Comparison of ENCODE assay signal across 29 mouse cellular contexts in genomic region chr10:84938886-84939285, GRCm38 (mm10). TPM values are rescaled to one million over a fixed set of nuclear protein-coding genes. Genes with fewer than 3 reads are reported as not detected.
A peak's percentile ranks its signal among the peaks of the same experiment; 100 is the strongest.
DNase-seq lines count a peak whose midpoint lies in the region; ATAC-seq and TF ChIP-seq lines count a peak whose summit lies in the region.
"Had no signal": no experiment of that assay in that cellular context is flagged by ENCODE, and none has a peak within 500 bp of the region (broad histone marks: within the 10 kb centered on the region; RNA-seq: fewer than 3 reads in every experiment).

No protein-coding gene starts in this region.

- H3K9me3 ChIP-seq in heart, embryonic 10.5 days = no peaks in the 10 kb centered on the region
- H3K9me3 ChIP-seq in limb, embryonic 12.5 days = no peaks in the 10 kb centered on the region
- H3K9me3 ChIP-seq in limb, embryonic 10.5 days (replicated peaks) = no peaks in the 10 kb centered on the region
- H3K9me3 ChIP-seq in limb, embryonic 13.5 days = no peaks in the 10 kb centered on the region
- H3K9me3 ChIP-seq: embryonic facial prominence, embryonic 13.5 days; G1E; heart, embryonic 15.5 days; hindbrain, embryonic 12.5 days; hindbrain, embryonic 15.5 days; intestine, embryonic 15.5 days; kidney, embryonic 15.5 days had no signal

- ATAC-seq in frontal cortex, adult (ENCODE audit: low TSS enrichment) = peak; percentile 72; the same call in 1 of the 2 replicates
- ATAC-seq in limb, embryonic 12.5 days (ENCODE audit: insufficient number of reproducible peaks, insufficient read depth, low FRiP score, low TSS enrichment, low read depth) = no peak
- no peak for ATAC-seq in limb, embryonic 13.5 days (ENCODE audit: low FRiP score, low read depth)
- ATAC-seq: forebrain, embryonic 14.5 days; forebrain, postnatal 0 days; intestine, embryonic 15.5 days had no signal

- H3K4me2 ChIP-seq in limb, embryonic 12.5 days = no peak overlapping the region
- H3K4me2 ChIP-seq in limb, embryonic 13.5 days (replicated peaks) = no peak overlapping the region
- H3K4me2 ChIP-seq: embryonic facial prominence, embryonic 13.5 days; heart, embryonic 11.5 days; hindbrain, embryonic 12.5 days; hindbrain, embryonic 15.5 days; intestine, embryonic 15.5 days; kidney, embryonic 15.5 days had no signal

- intact Hi-C loops in heart, adult 2 months (cut with DNase I) = no loop called here

- no peak overlapping the region for H3K4me3 ChIP-seq in heart, adult 2 months
- H3K4me3 ChIP-seq in heart, embryonic 10.5 days = no peak overlapping the region
- H3K4me3 ChIP-seq in limb, embryonic 12.5 days (replicated peaks) = no peak overlapping the region
- no peak overlapping the region for H3K4me3 ChIP-seq in limb, embryonic 10.5 days
- H3K4me3 ChIP-seq in limb, embryonic 13.5 days = no peak overlapping the region
- H3K4me3 ChIP-seq: embryonic facial prominence, embryonic 13.5 days; heart, embryonic 15.5 days; hindbrain, embryonic 12.5 days; hindbrain, embryonic 15.5 days; intestine, embryonic 15.5 days; kidney, embryonic 15.5 days had no signal

- H3K79me2 ChIP-seq in heart, adult 2 months (replicated peaks; ENCODE audit: control insufficient read depth, insufficient read depth, low read length) = peaks cover 5% of the 10 kb centered on the region

- TF ChIP-seq EP300 in heart, adult 2 months (IDR thresholded peaks at IDR 0.05; ENCODE audit: insufficient read depth, low read depth, low read length) = no peak

- no peak for TF ChIP-seq CTCF in heart, adult 2 months (IDR thresholded peaks at IDR 0.05)

- no peaks in the 10 kb centered on the region for H3K27me3 ChIP-seq in heart, adult 2 months (ENCODE audit: control insufficient read depth, insufficient read depth, low read length)
- H3K27me3 ChIP-seq in heart, embryonic 10.5 days (ENCODE audit: insufficient read depth, poor library complexity, severe bottlenecking) = no peaks in the 10 kb centered on the region
- H3K27me3 ChIP-seq in limb, embryonic 12.5 days = no peaks in the 10 kb centered on the region
- no peaks in the 10 kb centered on the region for H3K27me3 ChIP-seq in limb, embryonic 10.5 days (ENCODE audit: low read depth, poor library complexity, severe bottlenecking)
- no peaks in the 10 kb centered on the region for H3K27me3 ChIP-seq in limb, embryonic 13.5 days
- H3K27me3 ChIP-seq: CH12.LX; embryonic facial prominence, embryonic 13.5 days; heart, embryonic 15.5 days; hindbrain, embryonic 12.5 days; hindbrain, embryonic 15.5 days; intestine, embryonic 15.5 days; kidney, embryonic 15.5 days had no signal

- no peak overlapping the region for H3K9ac ChIP-seq in heart, adult 2 months (ENCODE audit: low read depth, low read length)
- no peak overlapping the region for H3K9ac ChIP-seq in limb, embryonic 12.5 days (replicated peaks)
- no peak overlapping the region for H3K9ac ChIP-seq in limb, embryonic 13.5 days
- H3K9ac ChIP-seq: embryonic facial prominence, embryonic 13.5 days; forebrain, postnatal 0 days; heart, embryonic 15.5 days; hindbrain, embryonic 12.5 days; hindbrain, embryonic 15.5 days; intestine, embryonic 15.5 days; kidney, embryonic 15.5 days had no signal

- no peak for DNase-seq in frontal cortex, postnatal 36 days (ENCODE audit: low spot score in 2 of 2)
- DNase-seq in heart, adult 2 months = no peak
- DNase-seq in heart, embryonic 10.5 days (ENCODE audit: low spot score) = no peak
- no peak for DNase-seq in limb, embryonic 10.5 days (ENCODE audit: low spot score)
- no peak for DNase-seq in cerebellum, adult 18-20 months
- DNase-seq: adrenal gland, adult 2 months; adrenal gland, postnatal 25 days; B cell, adult 2 months; cerebellum, adult 2 months; cerebellum, adult 9-11 months; cerebellum, postnatal 25 days; forebrain, postnatal 0 days; gastrocnemius, postnatal 25 days; heart, postnatal 14 days; kidney, adult 11 months; kidney, adult 8-10 months had no signal

- peaks cover 10% of the 10 kb centered on the region; the same call in 1 of the 2 replicates for H3K4me1 ChIP-seq in heart, adult 2 months (ENCODE audit: control insufficient read depth, insufficient read depth, low read length)
- peaks cover 25% of the 10 kb centered on the region for H3K4me1 ChIP-seq in heart, embryonic 10.5 days
- H3K4me1 ChIP-seq in limb, embryonic 12.5 days (replicated peaks) = peaks cover 9% of the 10 kb centered on the region
- H3K4me1 ChIP-seq in limb, embryonic 10.5 days = peaks cover 6% of the 10 kb centered on the region; the same call in 1 of the 2 replicates
- peaks cover 23% of the 10 kb centered on the region; the same call in 1 of the 2 replicates for H3K4me1 ChIP-seq in limb, embryonic 13.5 days
- H3K4me1 ChIP-seq: hindbrain, embryonic 15.5 days; intestine, embryonic 15.5 days; kidney, embryonic 15.5 days had no signal

- TF ChIP-seq POLR2A in heart, adult 2 months (IDR thresholded peaks at IDR 0.05; ENCODE audit: insufficient read depth, low read depth, low read length) = no peak

- WGBS in heart, adult 2 months = 80% methylated on average over 5 of the region's 5 CpGs
- whole genome bisulfite sequencing in heart, embryonic 10.5 days = 88% methylated on average over 5 of the region's 5 CpGs
- WGBS in limb, embryonic 12.5 days = 80% methylated on average over 5 of the region's 5 CpGs
- 94% methylated on average over 5 of the region's 5 CpGs for WGBS in limb, embryonic 10.5 days
- 79% methylated on average over 5 of the region's 5 CpGs for WGBS in limb, embryonic 13.5 days

- peaks cover 19% of the 10 kb centered on the region for H3K36me3 ChIP-seq in heart, adult 2 months (ENCODE audit: control insufficient read depth, insufficient read depth, low read length)
- peaks cover 4% of the 10 kb centered on the region; the same call in 1 of the 2 replicates for H3K36me3 ChIP-seq in heart, embryonic 10.5 days
- peaks cover 12% of the 10 kb centered on the region; the same call in 1 of the 2 replicates for H3K36me3 ChIP-seq in limb, embryonic 12.5 days
- peaks cover 18% of the 10 kb centered on the region for H3K36me3 ChIP-seq in limb, embryonic 10.5 days
- H3K36me3 ChIP-seq in limb, embryonic 13.5 days = peaks cover 9% of the 10 kb centered on the region
- H3K36me3 ChIP-seq: heart, embryonic 15.5 days; intestine, embryonic 15.5 days had no signal

- peak overlapping the region; percentile 85; the same call in 1 of the 2 replicates for H3K27ac ChIP-seq in heart, adult 2 months
- H3K27ac ChIP-seq in heart, embryonic 10.5 days = no peak overlapping the region
- H3K27ac ChIP-seq in limb, embryonic 12.5 days = peak overlapping the region; percentile 35; the same call in 1 of the 2 replicates
- no peak overlapping the region for H3K27ac ChIP-seq in limb, embryonic 10.5 days
- H3K27ac ChIP-seq in limb, embryonic 13.5 days = 0 out of 2 replicates have a peak overlapping the region, but pooled peaks have one; percentile 23
- H3K27ac ChIP-seq: embryonic facial prominence, embryonic 13.5 days; heart, embryonic 15.5 days; hindbrain, embryonic 12.5 days; hindbrain, embryonic 15.5 days; intestine, embryonic 15.5 days; kidney, embryonic 15.5 days had no signal

RNA-seq across cellular contexts. Expression of gene Ric8b, which starts 21.5 kb away (rescaled TPM):
- total RNA-seq in heart, adult 2 months (2021) = 10 to 100 TPM; 36.5 to 42.1 TPM
- polyA plus RNA-seq in heart, adult 2 months (2012; rRNA removed) = 20.5 and 34.6 TPM in 2 replicates
- 21.0 and 23.5 TPM in 2 replicates for polyA plus RNA-seq in heart, embryonic 10.5 days (2016; fragmentation: Nextera tagmentation; extraction: Ambion mirVana)
- 30.3 and 34.4 TPM in 2 replicates for polyA plus RNA-seq in limb, embryonic 12.5 days (2016; fragmentation: Nextera tagmentation; extraction: Ambion mirVana)
- polyA plus RNA-seq in limb, embryonic 10.5 days (2016; fragmentation: Nextera tagmentation; extraction: Ambion mirVana) = 25.1 and 28.5 TPM in 2 replicates
- 28.6 and 30.1 TPM in 2 replicates for polyA plus RNA-seq in limb, embryonic 13.5 days (2015; fragmentation: Nextera tagmentation; extraction: Ambion mirVana)

Comparison
In these comparisons a context has a peak if more than half of its experiments do, and no peak if none do; other contexts are left out.
1. H3K27ac ChIP-seq: peak in heart, adult 2 months (single experiment), limb, embryonic 12.5 days (single experiment) and limb, embryonic 13.5 days (single experiment); none in heart, embryonic 10.5 days (single experiment) and limb, embryonic 10.5 days (single experiment).